Mouse (Mus musculus): ENCODE measurements at regions not wholly inside any gene's neighbourhood (a gene's known extent, or its start where the extent isn't known, plus 50 kb on each side); places are given as distances from the start of the nearest gene placed in this dataset.
A peak's percentile ranks its signal among the peaks of the same experiment; 100 is the strongest.

DNA sequence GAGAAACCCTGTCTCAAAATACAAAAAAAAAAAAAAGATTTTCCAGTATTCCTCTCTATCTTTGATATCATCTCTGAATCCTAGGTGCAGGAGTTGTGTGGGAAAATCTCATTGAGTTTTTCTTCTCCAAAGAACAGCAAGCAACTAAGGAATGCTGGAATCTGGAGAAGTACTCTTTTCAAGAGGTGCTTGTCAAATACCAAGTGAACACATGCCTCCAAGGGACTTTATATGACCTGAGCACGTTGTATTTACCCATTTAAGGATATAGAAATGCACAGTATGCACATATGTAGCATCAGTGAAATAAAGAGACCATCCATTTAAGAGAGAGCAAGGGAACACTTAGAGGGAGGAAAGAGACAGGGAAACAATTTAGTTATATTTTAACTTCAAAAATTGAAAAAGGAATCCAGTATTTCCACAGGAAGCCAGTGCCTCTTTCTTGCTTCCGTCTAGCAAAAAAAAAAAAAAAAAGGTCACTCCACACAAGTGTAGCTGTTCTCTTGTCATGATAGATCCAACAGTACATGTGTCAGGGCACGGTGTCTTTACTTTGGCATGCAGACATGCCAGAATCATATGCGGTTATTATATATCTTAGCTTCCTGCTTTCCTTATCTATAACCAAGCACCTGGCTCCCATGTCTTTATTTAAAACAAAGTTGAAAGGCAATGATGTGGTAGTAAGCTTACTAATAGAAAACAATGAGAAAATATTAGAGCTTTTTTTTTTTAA, 212.1 kb upstream of the Etaa1 start:
- no peak for DNase-seq (ENCODE audit: low spot score in 2 of 2)

DNA sequence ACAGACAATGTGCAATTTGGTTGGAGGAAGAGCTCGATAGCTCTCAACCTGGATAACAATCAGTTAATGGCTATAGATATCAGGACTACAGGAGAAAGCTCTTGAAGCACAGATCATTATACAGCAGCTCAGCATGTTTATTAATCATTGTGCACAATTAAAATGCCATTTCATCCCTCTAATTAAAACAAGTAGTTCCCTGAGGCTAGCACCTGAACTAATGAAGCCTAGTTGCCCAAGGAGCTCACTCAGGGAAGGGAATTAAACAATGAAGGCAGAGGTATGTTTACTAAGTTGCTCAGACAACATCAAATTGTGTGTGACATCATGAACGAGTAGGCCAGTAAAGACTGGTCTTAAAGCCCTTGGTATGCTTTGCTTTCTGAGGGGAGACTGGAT, 210.3 kb upstream of the Etaa1 start:
- no peak for DNase-seq (ENCODE audit: low spot score in 2 of 2)

DNA sequence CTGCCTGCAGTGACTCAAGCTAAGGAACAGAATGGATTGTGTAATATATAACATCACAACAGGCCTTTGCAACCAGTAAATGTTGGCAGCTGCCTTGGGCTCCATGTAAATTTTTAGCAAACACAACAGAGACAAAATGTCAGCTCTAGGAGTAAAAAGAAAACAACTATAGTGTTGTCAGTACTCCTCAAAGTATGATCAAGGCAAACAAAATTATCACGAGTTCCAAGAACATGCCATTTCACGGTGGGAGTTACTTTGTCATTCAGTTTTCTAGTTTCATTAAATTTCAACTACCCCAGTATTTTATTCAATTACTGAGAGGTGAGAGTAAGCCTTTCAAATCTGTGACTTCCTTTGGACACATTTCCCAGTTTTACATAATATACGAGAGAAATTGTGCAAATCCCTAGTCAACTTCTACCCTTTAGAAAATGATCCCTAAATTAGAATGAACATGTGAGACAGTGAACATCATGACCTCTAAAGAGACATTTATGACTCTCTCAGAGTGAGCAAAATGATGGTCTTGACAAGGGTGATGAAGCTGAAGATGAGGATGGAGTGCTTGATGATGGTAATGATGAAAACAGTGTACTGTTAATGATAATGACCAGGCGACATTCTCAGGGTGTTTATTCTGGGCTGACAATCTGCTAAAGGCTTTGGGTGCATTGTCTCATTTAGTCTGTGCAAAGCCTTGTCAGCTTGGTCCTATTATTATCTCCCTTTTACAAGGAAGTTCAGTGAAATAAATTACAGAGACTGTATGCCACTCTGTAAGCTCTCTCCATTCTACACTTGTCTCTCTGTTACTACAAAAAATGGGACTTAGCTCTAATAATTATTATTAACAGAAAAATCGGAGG, 209.7 kb upstream of the Etaa1 start:
- DNase-seq (ENCODE audit: low spot score in 2 of 2): no peak

DNA sequence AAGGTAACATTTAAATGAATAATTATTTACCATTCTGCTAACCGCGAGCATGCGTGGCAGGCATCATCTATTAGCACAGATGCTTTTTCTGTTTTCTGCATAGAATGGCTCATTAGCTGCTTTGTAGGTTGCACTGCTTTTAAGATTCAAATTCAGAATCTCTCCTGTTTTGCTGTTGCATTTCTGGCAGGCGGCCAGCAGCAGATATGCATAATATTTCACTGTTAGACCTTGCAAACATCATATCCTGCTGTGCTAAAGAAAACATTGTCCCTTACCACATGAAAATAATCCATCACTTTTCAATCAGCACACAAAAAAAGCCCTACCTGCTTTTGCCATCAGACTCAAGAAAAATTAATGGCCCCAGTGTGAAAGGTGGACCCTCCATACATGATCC, 202.8 kb upstream of the Etaa1 start:
- no peak for DNase-seq (ENCODE audit: low spot score in 2 of 2)

DNA sequence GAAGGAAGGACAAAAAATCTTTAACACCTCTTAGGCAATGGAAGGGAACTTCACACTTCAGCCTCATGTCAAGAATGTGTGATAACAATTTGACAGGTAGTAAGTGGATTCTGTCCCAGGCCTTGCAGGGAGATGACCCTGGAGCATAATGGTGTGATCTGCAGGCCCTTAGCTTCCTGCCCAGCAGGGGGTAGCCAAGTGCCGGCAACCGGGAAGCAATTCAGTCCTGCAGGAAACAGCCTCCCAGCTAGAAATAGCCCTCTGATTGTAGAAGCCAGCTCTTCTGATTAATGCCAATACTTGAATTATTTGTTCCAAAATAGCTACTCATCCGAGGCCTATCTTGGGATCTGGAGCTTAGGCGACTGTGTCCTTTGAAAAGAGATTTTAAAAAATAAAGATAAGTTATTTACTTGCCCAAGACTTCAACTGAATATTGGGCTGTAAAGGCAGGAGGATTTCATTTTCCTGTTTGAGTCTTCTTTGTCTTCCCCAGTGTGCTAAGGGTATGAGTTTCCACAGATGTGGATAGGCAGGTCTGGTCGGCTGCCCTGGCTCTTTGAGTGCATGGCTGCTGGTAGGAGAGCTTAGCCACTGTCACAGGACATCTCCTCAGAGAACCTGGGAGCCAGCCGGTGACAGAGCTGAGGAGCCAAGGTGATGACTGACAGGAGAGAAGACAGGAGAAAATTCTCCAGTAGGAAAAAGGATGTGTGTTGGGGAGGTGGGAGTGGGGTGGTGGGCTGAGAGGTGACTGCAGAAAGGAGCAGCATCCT, 198.3 kb upstream of the Etaa1 start:
- peak; percentile 43 to 61 for DNase-seq (ENCODE audit: low spot score in 2 of 2)

DNA sequence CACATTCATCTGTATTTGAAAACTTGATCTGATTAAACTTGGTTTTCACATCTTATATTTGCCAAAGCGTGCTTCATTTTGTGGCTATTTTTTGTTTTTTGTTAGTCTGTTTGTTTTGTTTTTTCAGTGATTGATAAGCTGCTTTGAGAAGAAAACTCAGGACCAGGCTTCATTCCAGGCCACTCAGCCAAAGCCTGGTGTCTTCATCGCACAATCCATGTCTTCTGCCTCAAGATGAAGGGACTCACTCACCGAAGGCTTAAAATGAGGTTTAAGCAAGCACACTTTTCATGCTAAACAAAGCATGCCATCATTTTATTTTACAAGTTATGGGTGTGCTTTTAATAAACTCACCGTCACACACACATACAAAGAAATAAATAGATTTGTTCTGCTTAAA, 197.7 kb upstream of the Etaa1 start:
- no peak for DNase-seq (ENCODE audit: low spot score in 2 of 2)

DNA sequence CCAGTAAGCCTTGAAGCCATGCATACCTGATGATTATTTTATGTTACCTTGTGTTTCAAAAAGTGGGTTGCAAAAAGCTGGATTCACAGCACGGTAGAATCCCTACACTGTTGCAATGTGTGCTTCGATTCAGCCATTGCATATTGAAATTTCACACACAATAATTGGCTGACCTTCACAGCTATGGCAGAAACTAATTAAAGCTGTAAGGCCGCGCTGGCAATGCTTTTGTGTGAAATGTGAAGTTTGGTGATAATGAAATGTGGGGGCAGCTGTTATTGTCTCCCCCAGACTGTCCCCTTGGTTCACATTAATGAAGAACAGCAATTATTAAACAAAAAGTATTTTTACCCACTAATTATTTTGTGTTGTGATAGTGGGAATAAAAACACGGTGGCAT, 173.8 kb upstream of the Etaa1 start:
- DNase-seq (ENCODE audit: low spot score in 2 of 2): no peak

DNA sequence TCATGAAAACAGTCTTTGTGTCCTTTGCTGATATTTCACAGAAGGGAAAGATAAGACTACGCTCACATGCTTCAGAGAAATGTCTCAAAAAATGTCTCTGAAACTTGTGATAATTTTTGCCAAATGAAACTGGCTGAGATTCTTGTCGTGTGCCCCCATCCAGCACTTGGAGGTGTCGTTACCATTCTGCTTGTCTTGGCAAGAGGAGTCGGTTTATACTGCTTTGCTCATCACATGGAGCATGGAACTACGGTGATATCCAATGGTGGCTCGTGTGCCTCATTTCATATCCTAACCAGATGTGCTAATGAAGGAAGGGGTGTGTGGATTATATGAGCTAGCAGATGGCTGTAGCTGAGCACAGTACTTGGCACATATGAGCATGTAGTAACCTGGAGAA, 169.4 kb upstream of the Etaa1 start:
- no peak for DNase-seq (ENCODE audit: low spot score in 2 of 2)

DNA sequence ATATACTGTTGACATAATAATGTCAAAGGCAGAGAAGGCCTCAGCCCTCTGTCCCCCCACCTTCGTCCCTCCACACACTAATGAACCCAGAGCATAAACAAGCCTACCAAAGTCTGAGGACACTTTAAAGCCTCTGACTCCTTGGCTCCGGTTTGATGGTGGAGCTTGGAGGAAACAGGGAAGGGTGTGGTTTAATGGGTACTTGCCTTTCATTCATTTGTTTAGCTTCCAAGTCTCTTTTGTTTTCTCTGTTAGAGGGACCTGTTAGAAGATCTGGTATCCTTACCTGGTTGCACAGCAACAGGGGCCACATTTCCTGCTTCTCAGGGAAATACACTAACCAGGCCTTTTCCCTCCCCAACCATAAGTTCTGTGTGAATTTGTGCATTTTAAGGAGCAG, 168.9 kb upstream of the Etaa1 start:
- DNase-seq (ENCODE audit: low spot score in 2 of 2): no peak

DNA sequence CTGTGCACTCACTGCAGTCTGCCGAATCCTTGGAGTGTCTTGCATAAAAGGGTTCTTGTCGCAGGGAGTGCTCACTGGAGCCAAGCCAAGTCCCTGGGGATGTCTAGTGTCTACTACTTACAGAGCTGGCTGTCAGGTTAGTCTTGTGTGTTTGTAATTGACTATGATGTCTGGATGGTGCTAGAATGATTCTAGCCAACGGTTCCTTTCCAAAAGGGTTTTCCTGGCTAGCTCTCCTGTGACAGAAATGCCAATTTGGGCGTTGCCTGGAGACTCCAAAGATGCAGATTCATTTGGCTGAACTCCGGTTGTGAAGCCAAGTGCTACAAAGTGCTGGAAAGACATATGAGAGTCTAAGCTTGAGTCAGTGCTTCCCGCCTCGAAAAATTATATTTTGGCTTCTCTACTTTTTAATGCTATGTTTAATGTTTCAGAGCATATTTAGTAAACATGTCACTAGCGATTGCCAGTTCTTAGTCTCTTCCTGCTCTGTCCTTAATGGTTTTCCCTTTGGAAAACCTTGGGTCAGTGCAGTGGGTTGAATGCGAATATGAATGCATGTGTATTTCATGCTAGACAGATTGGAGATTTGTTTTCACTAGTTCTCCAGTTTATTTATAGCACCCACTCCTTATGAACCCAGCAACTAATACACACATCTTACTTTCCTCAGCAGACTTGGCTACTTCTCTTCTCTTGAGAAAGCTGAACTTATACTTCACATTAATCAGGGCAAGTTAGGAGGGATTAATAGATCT, 162.2 kb upstream of the Etaa1 start:
- peak; percentile 51 to 83 for DNase-seq (ENCODE audit: low spot score in 2 of 2)

DNA sequence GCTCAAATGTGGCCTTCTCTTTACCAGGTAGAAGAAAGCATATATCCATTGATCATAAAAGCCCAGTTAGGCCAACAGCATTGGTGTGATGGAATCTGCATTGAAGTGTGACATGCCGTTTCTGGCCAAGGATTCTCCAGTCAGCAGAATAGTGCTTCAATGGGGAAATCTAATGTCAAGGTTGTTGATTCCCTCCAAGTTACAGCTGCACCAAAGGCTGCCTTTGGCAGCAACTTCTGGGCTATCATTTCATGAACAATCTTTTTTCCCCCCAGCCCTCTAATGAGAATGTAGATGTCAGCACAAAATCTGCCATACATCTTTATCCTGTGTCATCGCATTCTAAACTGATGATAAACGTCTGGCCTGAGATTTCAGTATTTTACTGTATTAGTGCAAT, 149.2 kb upstream of the Etaa1 start:
- no peak for DNase-seq (ENCODE audit: low spot score in 2 of 2)

DNA sequence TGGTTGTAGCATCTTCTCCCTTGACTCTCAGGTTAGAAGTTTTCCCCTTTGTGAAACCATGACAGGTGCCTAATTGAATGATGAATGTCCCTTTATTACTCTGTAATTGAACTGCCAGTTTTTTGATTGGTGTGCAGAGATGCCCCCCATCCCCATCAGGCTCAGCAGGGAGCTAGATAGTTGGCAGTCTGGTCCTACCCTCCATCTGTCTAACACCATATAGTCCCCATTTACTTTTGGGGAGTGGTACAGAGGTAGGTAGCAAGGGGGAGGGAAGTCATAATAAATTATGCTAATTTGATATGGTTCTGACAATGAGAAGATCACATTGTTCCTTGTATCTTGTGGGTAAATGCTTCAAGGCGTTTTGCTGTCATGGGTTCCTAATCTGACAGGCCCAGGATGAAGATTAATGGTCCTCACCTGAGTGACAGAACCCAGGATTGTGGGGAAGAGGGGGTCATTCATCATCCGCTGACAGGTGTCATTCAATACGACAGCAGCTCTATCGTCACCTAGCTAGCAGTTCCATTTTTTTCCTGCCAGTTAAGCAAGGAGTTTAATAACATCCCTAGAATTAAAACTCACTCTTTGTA, 122.3 kb upstream of the Etaa1 start:
- DNase-seq (ENCODE audit: low spot score in 2 of 2): no peak

DNA sequence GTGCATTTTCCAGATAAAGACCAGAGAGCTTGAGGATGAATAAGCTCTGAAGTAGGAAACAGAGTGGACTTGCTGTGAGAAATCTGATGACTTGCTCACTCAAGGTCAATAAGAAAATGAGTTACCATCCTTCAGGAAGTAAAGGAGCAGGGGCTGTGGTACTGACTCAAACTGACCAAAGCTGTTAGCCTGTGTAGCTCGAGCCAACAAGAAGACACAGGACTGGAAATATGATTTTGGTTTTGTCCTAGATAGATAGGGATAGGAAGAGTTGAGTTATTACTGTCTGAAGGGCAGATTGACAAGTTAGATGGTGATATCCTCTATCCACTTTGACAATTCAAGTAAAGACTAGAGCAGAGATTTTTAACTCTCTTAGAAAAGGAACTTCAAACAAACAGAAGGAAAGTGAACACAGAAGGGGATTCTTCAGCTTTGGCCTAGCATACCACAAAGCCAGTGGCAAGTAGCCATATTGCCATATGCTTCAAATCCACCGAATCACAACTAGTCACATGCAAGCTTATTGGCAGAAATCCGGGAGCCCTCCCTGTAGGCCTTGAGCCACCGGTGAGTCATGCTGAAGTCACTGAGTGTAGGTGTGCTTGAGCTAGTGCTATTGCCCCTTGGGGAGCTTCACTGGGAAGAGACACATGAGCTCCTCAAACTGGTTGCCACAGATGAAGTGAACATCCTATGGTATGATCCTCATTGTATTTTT, 117.1 kb upstream of the Etaa1 start:
- DNase-seq (ENCODE audit: low spot score in 2 of 2): peak in 1 of 2 experiments; percentile 25

DNA sequence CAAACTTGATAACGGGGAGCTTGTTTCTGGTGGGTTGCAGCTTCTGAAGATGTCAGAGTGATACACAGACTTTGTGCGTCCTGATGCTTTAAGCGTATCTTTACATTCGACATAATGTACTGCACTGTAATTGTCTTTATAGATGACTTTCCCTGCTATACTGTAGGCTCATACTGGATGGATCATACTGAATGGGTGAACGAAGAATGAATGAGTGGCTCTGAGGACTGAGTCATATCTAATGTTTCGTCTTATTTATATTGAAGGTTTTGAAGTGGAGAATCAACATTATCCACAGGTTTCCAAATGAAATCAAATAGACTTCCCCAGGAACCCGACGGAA, 116.3 kb upstream of the Etaa1 start:
- DNase-seq (ENCODE audit: low spot score in 2 of 2): no peak

DNA sequence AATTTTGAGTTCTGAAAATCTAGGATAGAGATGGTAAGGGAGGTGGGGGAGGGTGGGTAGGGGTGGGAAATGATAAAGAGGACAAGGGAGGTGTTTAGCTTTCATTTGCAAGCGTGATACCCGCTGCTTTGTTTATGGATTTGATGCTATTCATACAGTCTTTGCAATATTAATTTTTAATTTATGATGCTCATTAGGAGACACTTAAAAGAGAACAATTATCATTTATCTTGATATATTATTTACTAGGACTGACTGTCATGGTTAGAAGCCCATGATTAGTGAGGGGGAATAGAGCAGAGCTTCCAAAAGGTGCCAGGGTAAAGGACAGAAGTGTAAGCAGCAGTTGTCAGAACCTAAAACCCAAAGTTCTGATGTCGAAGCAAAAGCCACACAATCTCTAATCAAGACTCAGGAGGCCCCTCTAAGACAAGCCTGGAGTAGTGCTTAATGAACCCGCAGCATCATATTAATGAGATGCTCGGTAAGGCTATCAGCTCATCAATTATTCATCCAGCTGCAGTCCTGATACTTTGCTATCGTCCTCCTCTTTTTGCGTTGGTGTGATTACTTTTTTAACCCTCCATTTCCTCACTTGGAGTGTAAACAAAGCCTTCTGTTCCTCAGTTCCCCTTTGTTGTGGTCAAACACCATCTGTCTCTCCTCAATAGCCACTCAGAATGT, 115.8 kb upstream of the Etaa1 start:
- DNase-seq (ENCODE audit: low spot score in 2 of 2): no peak

DNA sequence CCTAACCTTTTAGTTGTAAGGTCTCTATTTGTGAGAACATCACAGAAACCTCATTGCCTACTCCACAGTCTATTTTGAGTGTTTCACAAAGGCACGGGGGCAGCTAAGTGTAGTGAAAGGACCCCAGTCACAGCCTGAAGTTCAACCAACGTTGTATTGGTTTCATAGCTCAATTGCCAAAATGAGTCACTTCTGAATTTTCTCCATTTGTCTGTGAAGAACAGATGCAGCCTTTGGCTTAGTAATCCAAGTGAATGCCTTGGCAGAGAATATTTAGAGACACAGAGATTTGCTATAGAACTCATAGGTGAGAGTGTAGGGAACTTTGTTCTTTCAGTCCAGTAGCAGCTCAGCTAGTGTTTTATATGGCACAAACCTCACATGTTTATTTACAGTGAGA, 114.4 kb upstream of the Etaa1 start:
- no peak for DNase-seq (ENCODE audit: low spot score in 2 of 2)

DNA sequence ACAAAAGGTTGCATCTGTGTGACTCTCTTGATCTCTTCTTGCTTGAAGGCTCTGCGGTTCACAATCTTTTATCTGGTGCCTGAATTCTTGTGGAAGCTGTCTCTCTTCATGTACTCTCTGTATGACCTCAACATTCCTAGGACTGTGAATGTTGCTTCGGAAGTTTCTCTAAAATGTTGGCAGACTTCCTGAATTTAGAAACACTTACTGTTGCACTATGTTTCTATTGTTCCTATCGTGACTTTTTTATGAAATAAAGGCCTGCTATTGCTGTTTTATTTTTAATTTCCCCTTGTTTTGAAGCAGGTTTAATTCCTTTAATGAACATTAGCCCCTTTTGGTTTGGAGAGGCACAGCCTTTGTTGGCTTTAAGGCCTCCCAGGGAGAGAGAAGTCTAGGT, 114.0 kb upstream of the Etaa1 start:
- no peak for DNase-seq (ENCODE audit: low spot score in 2 of 2)

DNA sequence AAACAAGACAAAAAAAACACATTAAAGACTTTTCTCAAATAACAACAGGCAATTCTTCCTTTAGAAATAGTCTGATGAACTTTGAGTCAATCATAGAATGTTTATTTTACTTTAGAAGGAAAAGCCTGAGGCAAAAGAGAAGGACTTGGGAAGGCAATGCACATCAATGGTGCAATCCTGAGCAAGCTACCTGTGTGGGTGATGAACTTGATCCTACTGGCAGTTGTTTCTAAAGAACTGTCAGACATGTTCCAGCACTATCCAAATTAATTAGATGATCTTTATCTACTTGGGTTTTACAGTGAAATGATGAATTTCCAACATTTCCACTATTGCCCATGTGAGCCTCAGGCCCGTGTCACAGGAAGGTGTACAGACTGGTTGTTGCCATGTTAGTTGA, 87.9 kb upstream of the Etaa1 start:
- DNase-seq (ENCODE audit: low spot score in 2 of 2): no peak

DNA sequence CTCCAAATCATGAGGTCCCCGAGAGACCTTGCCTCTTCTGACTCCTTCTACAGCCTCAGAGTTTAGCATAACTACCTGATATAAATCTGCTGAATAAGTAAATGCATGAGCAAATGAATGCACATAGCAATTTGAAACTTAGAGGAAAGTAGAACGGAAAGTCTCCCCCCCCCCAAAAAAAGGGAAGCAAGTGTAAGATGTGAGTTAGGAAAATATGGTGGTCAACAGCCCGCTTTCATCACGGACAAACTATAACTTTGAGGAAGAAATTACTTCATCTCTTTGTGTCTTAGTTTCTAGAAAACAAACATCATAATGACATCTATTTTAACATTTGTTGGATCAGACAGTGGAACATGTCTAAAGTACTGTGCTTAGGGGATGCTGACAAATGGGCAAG, 77.4 kb upstream of the Etaa1 start:
- no peak for DNase-seq (ENCODE audit: low spot score in 2 of 2)

DNA sequence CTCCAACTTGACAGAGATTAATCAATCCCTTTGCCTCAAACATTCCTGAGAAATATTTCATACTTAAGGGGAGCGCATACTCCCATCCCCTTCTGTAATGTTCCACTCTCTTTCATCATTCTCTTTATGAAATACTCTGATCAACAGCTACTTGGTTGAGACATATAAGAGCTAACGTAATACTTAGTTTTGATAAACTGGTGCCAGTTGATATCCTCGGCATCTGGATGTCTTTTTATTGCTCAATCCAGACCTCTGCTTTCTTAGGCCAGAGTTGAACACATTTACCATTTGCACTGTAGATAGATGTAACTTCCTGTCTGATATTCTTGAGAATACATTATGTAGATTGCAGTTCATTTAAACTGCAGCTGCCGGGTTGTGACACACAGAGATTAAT, 68.4 kb upstream of the Etaa1 start:
- DNase-seq (ENCODE audit: low spot score in 2 of 2): no peak
